9 mouse cellular contexts compared by ENCODE assay signal in the genomic region with DNA sequence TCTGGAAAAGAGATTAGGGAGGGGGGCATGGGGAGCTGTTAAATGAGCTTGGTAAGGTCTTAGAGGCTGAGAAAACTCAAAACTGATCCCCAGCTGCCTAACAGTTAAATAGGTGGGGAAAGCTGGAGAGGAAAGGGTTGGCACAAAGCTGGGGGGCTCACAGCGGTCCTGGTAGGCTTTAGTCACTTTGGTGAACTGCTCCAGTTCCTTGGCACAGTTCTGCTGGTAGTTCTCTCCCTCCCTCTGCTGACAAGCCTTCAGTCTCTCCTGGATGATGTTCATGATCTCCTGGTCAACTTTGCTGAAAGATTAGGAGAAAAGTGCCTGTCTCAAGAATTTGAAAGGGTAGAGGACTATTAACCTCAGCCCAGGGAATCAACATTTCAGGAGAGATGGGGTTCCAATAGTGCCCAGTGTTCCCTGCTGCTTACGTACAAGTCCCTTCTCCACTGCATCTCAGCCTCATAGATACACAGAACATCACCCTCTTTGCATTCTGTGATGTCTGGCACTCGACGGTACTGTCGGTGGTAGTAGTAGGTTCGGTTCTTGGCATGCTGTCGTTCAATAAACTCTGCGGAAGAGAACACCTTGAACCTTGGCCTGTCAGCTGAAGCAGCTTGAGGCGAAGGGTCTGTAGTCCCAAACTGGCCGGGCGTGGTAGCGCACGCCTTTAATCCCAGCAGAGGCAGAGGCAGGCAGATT. TPM values are rescaled to one million over a fixed set of nuclear protein-coding genes. Genes with fewer than 3 reads are reported as not detected.
DNase-seq lines count a peak whose midpoint lies in the region; ATAC-seq and TF ChIP-seq lines count a peak whose summit lies in the region.
"Had no signal": no experiment of that assay in that cellular context is flagged by ENCODE, and none has a peak within 500 bp of the region (broad histone marks: within the 10 kb centered on the region; RNA-seq: fewer than 3 reads in every experiment).

No protein-coding gene starts in this region.

- no peaks in the 10 kb centered on the region for H3K9me3 ChIP-seq in heart, embryonic 15.5 days (replicated peaks)
- H3K9me3 ChIP-seq in intestine, embryonic 14.5 days (ENCODE audit: control insufficient read depth, low read length): no peaks in the 10 kb centered on the region

- H3ac ChIP-seq in myocyte (ENCODE audit: control insufficient read depth, insufficient read length): no peak overlapping the region

- no peak for ATAC-seq in heart, embryonic 15.5 days (replicated peaks; ENCODE audit: insufficient number of reproducible peaks, insufficient read depth, low FRiP score, low read depth)
- no peak for ATAC-seq in intestine, embryonic 14.5 days (replicated peaks; ENCODE audit: low FRiP score, low TSS enrichment, low read depth)

- peak overlapping the region; percentile 56; the same call in 1 of the 2 replicates for H3K9ac ChIP-seq in heart, embryonic 15.5 days
- peak overlapping the region; percentile 72; the same call in 1 of the 2 replicates for H3K9ac ChIP-seq in intestine, embryonic 14.5 days (ENCODE audit: low read length)

- no peak for DNase-seq in heart, adult 9 months (ENCODE audit: low spot score in 2 of 2)
- DNase-seq in c-Kit-positive CD71-positive TER-119-positive erythroid progenitor cells, embryonic 14.5 days (ENCODE audit: low spot score): peak; percentile 37
- no peak for DNase-seq in intestine, embryonic 14.5 days (ENCODE audit: low spot score)
- no peak for DNase-seq in Muller cell, postnatal 12 days (ENCODE audit: inconsistent ontology term)
- no peak for DNase-seq in retina, embryonic 14.5 days (ENCODE audit: low spot score)
- no peak for DNase-seq in adrenal gland, adult 18-20 months (ENCODE audit: low spot score in 2 of 2)

- WGBS in heart, embryonic 15.5 days: 33% methylated on average over 13 of the region's 13 CpGs
- 36% methylated on average over 13 of the region's 13 CpGs for WGBS in intestine, embryonic 14.5 days

- peak overlapping the region; percentile 70 for H3K4me2 ChIP-seq in heart, embryonic 15.5 days
- H3K4me2 ChIP-seq in intestine, embryonic 14.5 days (ENCODE audit: low read length): peak overlapping the region; percentile 67
- peak overlapping the region; percentile 95 for H3K4me2 ChIP-seq in myocyte (ENCODE audit: low read depth)

- peaks cover 19% of the 10 kb centered on the region for H3K36me3 ChIP-seq in heart, embryonic 15.5 days
- H3K36me3 ChIP-seq in intestine, embryonic 14.5 days (ENCODE audit: control insufficient read depth, insufficient read depth, low read length): peaks cover 21% of the 10 kb centered on the region
- peaks cover 11% of the 10 kb centered on the region for H3K36me3 ChIP-seq in myocyte (ENCODE audit: control insufficient read depth, insufficient read depth)

- no peak overlapping the region for H3K27ac ChIP-seq in heart, embryonic 15.5 days
- H3K27ac ChIP-seq in intestine, embryonic 14.5 days (ENCODE audit: low read depth): no peak overlapping the region

- peak; percentile 46 for TF ChIP-seq POLR2A in myocyte (IDR thresholded peaks at IDR 0.05; ENCODE audit: insufficient read length, low read depth)

- H3K4me3 ChIP-seq in heart, embryonic 15.5 days: peak overlapping the region; percentile 89
- 0 out of 2 replicates have a peak overlapping the region, but pooled peaks have one; percentile 70 for H3K4me3 ChIP-seq in intestine, embryonic 14.5 days (ENCODE audit: low read depth, low read length)
- peak overlapping the region; percentile 77 for H3K4me3 ChIP-seq in myocyte

- peaks cover 40% of the 10 kb centered on the region for H3K79me2 ChIP-seq in myocyte (ENCODE audit: control insufficient read depth, insufficient read depth)

- H3K27me3 ChIP-seq in heart, embryonic 15.5 days: no peaks in the 10 kb centered on the region
- H3K27me3 ChIP-seq in intestine, embryonic 14.5 days (replicated peaks; ENCODE audit: control insufficient read depth, insufficient read depth, low read length): no peaks in the 10 kb centered on the region
- no peaks in the 10 kb centered on the region for H3K27me3 ChIP-seq in myocyte (ENCODE audit: control insufficient read depth, insufficient read depth, insufficient read length)

- H3K4me1 ChIP-seq in heart, embryonic 15.5 days (replicated peaks): peaks cover 34% of the 10 kb centered on the region
- H3K4me1 ChIP-seq in intestine, embryonic 14.5 days (replicated peaks; ENCODE audit: control insufficient read depth, insufficient read depth, low read length): peaks cover 23% of the 10 kb centered on the region

TF ChIP-seq in myocyte, 11 proteins besides CTCF, POLR2A, EP300 and RAD21:
- TF ChIP-seq POLR2AphosphoS2 (IDR thresholded peaks at IDR 0.05; ENCODE audit: insufficient read length, low read depth): peak; percentile 77
- no peak for TF ChIP-seq MYOG (IDR thresholded peaks at IDR 0.05; ENCODE audit: control insufficient read depth in 1 of 3, insufficient read depth in 1 of 3, insufficient read length in 2 of 3, low read depth in 2 of 3)
TF ChIP-seq in myocyte: peak in this region for 1.

RNA-seq across cellular contexts. Expression of a gene that starts 1.9 kb away (rescaled TPM):
- polyA plus RNA-seq in heart, embryonic 15.5 days (2015; fragmentation: Nextera tagmentation; extraction: Ambion mirVana): 410 and 528 TPM in 2 replicates
- 258 and 296 TPM in 2 replicates for polyA plus RNA-seq in intestine, embryonic 14.5 days (2014; fragmentation: Nextera tagmentation; extraction: Ambion mirVana)
- 547 TPM for polyA plus RNA-seq in myocyte (2012; fragmentation: generic; extraction: Trizol)
- 100 to 1,000 TPM; 239 to 321 TPM for total RNA-seq in adrenal gland, adult 18-20 months (2021)

RNA-seq across cellular contexts. Expression of a gene that starts 4.5 kb away (rescaled TPM):
- polyA plus RNA-seq in heart, embryonic 15.5 days (2015; fragmentation: Nextera tagmentation; extraction: Ambion mirVana): 770 and 917 TPM in 2 replicates
- polyA plus RNA-seq in intestine, embryonic 14.5 days (2014; fragmentation: Nextera tagmentation; extraction: Ambion mirVana): 1,745 and 1,859 TPM in 2 replicates
- polyA plus RNA-seq in myocyte (2012; fragmentation: generic; extraction: Trizol): 178 TPM
- total RNA-seq in adrenal gland, adult 18-20 months (2021): 100 to 1,000 TPM; 653 to 681 TPM

RNA-seq across cellular contexts. Expression of a gene that starts 4.5 kb away (rescaled TPM):
- 0.13 TPM in 1 of 2 replicates, not detected in the other for polyA plus RNA-seq in heart, embryonic 15.5 days (2015; fragmentation: Nextera tagmentation; extraction: Ambion mirVana)
- 0.15 TPM in 2 replicates for polyA plus RNA-seq in intestine, embryonic 14.5 days (2014; fragmentation: Nextera tagmentation; extraction: Ambion mirVana)
- 0.36 TPM for polyA plus RNA-seq in myocyte (2012; fragmentation: generic; extraction: Trizol)
- total RNA-seq in adrenal gland, adult 18-20 months (2021): not detected
- total RNA-seq: layer of hippocampus, postnatal 10 days had no signal

RNA-seq across cellular contexts. Expression of a gene that starts 5.2 kb away (rescaled TPM):
- 1.4 and 1.6 TPM in 2 replicates for polyA plus RNA-seq in heart, embryonic 15.5 days (2015; fragmentation: Nextera tagmentation; extraction: Ambion mirVana)
- polyA plus RNA-seq in intestine, embryonic 14.5 days (2014; fragmentation: Nextera tagmentation; extraction: Ambion mirVana): not detected in 2 replicates
- polyA plus RNA-seq in myocyte (2012; fragmentation: generic; extraction: Trizol): 1.7 TPM
- total RNA-seq in adrenal gland, adult 18-20 months (2021): 1 to 10 TPM in 1 of 2 experiments, not detected in 1; 1.2 TPM

RNA-seq across cellular contexts. Expression of a gene that starts 14.1 kb away (rescaled TPM):
- 21.4 and 25.6 TPM in 2 replicates for polyA plus RNA-seq in heart, embryonic 15.5 days (2015; fragmentation: Nextera tagmentation; extraction: Ambion mirVana)
- 32.3 and 33.9 TPM in 2 replicates for polyA plus RNA-seq in intestine, embryonic 14.5 days (2014; fragmentation: Nextera tagmentation; extraction: Ambion mirVana)
- 73.9 TPM for polyA plus RNA-seq in myocyte (2012; fragmentation: generic; extraction: Trizol)
- total RNA-seq in adrenal gland, adult 18-20 months (2021): 10 to 100 TPM; 83.9 to 94.4 TPM
